Mouse (Mus musculus) erythroid progenitor cell, adult 5-6 weeks (primary cell): ENCODE measurements around the gene Pdrg1. TPM values are rescaled to one million over a fixed set of nuclear protein-coding genes. Genes with fewer than 3 reads are reported as not detected.

Source experiments
- ATAC-seq: replicated peaks from 2 replicates; pipeline ENCODE4 v1.8.0; 2016; ENCODE audit warnings: moderate number of reproducible peaks, mild to moderate bottlenecking, moderate TSS enrichment, inconsistent platforms; ENCODE audit not compliant: poor library complexity, low FRiP score, severe bottlenecking
- total RNA-seq, 2 experiments: library from RNA; stranded (forward) in 1 of 2; stranded (reverse) in 1 of 2; fragments of 150-400 nt in 1 of 2; fragments of 186-747, 209-891 nt in 1 of 2; gene quantifications; 2 replicates each; pipeline versions ENCODE4 v1.2.3 to v1.2.4; 2015 to 2017; ENCODE audit warnings: low replicate concordance in 2 of 2

Pdrg1 gene
- total RNA-seq (2015; ENCODE audit: low replicate concordance) (8.8 and 13.3 TPM in 2 replicates), total RNA-seq (2017; ENCODE audit: low replicate concordance) (4.2 and 31.2 TPM in 2 replicates)

DNA sequence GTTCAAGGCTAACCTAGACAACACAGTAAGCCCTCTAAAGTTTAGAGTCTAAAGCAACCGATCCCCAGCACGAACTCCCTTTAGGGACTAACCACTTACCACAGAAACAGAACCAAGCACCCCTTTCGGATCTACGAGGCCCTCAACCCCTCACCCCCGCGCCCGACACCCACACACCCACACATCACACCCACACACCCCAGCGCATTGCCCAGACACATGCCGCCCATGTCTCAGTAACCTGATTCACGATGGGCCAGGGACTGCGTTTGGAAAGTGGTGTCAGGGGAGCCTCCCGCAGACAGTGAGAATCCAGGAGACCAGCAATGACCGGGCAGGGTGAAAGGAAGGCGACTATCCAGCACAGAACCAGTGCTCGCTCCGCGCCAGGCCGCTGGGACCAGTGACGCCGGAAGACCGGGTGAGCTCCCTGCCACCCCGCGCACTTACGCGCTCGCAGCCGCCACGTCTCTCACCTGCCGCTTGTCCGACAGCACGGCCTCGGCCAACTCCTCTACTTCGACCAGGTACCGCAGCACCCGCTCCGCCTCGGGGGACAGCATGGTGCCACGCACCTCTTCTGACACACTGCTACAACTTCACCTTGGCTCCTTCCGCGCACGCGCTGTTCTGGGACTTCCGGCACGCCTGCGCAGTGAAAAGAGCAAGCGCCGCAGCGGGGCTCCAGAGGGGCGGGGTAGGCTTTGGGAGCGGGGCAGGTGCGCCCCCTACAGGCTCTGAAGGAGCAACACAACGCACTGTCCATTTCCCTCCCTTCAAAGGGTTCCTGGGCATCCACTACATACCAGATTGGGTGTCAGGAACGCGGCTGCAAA is at the start of gene Pdrg1:
Pdrg1 (minus strand) TSS at position 670 of the 836 bp plus-strand sequence.
- ATAC-seq, result peak; percentile 91

DNA sequence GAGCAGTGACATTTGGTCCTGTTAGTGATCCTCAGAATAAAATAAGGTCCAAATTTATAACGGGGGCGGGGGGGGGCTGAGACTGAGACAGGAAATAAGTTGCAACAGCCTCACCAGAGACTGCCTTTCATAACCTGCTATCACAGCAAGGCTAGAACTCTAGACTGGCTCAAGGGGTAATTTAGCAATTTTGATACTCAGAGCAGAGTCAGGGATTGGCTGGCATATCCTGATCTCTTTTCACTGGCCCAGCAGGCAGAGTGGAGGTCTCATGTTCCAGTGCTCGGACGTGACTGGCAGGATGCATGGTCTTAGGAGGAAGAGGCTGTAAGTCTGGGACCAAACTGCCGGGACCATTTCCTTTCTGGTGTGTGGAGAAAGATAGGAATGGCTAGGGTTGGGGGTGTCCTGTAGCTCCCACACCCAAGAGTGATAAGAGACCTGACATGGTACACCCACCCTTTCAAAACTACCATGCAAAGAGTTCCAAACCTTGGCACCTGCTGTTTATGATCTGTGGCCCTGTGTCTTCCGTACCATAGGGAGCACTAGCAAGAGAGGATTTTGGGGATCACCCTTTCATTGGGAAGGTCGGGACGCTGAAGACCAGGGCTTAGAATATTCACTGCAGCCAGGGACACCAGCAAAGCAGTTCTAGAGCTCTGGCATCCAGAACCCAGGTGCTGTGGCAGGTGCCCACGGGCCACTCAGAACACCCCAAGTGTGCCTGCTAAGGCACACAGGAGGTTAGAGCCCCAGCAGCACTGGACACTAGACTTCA is 49.2 kb upstream of the Pdrg1 start:
- ATAC-seq, result no peak

DNA sequence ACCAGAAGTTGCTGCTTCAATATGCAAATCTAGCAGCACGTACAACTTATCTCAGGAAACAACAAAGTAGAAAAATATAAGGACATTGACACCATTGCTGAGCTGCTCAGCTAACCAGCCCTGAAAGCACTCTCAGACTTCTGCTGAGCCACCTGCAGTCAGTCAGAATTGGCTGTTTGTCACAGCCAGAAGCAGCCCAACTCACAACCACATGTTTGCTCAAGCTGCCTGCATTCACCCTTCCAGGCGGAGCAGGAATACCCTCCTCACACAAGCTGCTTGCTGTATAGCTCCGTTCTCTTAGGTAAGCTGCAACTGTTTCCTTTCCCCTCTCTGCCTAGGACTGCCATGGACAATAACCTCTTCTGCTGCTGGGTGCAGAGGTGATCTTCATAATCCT is 48.2 kb upstream of the Pdrg1 start:
- no peak for ATAC-seq

DNA sequence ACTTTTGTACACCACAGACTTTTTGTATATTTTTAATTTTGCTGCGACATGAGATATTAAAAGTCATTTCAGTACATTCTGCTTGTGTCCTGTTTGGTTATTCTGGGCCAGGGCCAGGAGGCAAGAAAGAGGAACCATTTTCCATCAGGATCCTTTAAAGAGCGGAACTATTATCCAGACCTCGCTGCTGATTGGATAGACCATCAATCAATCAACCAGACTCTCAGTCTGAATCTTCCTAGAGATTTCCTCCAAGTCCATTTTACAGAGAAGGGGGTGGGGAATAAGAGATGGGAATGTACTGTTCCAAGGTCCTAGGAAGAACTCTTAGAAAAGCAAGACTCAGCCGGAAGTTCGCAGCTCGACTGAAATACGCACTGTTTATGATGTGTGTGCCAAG is 45.0 kb upstream of the Pdrg1 start:
- ATAC-seq, result no peak

DNA sequence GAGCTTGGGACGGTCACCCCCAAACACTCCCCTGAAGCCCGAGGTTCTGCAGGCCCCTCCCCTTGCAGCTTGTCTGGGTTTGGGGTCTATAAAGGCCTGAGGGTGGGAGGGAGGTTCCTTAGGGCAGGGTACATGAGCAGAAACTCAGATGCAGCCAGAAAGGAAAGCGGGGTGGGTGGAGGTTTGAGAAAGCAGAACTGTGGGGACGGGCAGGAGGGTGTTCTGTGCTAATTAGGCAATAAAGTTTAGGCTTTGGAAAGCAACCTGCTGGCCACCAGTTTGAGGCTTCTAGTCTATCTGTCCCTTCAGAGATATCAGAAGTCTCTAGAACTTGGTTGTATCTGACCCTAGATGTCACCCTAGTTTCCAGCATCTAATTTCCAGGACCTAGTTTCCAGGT is 43.1 kb upstream of the Pdrg1 start:
- ATAC-seq, result no peak

DNA sequence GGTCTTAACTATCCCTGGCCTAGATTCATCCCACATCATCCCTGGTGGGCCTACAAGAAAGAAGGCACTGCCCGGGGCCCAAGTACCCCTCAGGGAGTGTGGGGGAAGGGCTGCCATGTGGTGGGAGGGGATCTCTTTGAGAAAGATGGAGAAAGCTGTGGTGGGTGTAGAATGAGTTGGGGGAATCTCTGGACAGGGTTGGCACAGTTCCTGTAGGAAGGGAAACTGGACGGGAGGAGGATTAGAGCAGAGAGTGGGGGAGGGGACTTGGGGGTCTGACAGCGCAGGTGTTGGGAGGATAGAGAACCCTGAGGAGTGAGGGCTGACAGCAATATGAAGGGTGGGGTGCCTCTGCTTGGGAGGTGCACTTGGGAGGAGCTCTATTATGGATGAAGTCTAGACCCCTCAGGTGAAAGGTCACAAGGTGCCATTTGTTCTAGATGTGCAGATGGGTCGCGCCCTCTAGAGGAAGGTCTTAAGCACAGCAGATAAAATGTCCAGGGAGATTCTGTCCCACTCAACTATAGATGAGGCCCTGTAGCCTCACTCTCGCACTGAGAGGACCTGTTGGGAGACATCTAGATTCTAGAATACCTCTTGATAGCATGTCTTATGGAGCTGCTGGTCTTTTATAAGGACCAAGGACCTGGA is 40.2 kb upstream of the Pdrg1 start:
- ATAC-seq, result no peak

DNA sequence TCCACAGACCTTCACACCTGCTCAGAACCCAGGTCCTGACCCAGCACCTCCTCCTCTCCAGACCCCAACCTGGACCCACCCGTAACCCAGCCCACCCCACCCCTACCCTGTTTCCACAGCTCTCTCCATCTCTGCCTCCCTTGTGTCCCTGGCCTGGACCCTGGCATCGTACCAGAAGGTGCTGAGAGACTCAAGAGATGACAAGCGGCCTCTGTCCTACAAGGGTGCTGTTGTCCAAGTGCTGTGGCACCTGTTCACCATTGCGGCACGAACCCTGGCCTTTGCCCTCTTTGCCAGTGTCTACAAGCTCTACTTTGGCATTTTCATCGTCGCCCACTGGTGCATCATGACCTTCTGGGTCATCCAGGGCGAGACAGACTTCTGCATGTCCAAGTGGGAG is 38.7 kb upstream of the Pdrg1 start:
- no peak for ATAC-seq

DNA sequence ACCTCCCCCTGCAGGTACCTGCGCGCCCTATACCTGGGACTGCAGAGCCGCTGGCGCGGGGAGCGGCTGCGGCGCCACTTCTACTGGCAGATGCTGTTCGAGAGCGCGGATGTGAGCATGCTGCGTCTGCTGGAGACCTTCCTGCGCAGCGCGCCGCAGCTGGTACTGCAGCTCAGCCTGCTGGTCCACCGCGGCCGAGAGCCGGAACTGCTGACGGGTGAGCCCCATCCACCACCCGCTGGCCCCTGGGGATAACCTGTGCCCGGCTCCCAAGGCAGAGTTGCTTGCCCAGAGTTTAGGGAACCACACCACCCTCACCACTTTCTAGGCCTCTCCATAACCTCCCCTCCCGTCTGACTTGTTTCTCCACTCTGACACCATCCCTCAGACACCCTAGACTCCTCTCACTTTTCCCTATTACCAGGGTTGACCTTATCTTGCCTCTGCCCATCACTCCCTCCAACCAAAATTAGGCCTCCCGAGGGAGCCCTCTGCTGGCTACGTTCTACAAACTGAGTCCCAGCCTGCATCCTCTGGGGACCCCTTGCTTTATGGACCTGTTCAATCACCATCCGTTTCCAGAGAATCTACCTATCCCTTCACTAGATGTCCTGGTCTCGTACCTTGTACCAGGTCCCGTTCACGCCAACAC is 37.6 kb upstream of the Pdrg1 start:
- ATAC-seq, result no peak

DNA sequence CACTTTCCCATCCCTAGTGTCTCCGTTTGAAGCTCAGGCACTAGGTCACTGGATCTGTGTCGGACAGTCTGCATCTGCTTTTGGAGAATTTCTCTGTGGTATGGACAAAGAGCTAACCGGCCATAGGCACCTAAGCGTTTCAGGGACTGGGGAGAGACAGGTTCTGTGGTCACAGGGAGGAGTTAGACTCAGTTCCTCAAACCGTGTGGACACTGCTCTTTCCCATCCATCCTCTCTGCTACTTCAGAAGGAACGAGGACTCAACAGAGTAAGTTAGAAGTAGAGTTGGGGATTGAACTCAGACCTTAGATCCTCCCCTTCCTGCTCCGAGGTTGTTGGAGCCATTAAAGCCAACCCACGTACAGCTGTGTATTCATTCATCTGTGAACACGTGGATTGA is 36.3 kb upstream of the Pdrg1 start:
- ATAC-seq, result no peak

DNA sequence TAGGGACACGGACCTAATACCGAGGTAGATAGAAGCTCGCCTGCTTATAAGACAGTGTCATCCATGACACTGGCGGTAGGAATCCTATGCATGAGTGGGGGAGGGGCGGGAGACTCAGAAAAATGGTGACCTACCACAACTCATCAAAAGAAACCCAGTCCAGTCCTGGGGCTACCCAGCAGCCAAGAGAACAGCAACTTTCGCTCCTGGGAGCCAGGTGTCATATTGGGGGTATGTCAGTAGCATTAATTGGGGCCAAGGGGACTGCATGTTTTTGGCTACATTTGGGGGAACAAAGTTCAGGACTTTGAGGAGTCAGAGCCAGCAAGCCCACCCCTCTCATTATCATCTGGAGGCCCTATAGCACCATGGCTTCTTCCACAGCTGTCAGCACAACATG is 35.9 kb upstream of the Pdrg1 start:
- ATAC-seq, result no peak

DNA sequence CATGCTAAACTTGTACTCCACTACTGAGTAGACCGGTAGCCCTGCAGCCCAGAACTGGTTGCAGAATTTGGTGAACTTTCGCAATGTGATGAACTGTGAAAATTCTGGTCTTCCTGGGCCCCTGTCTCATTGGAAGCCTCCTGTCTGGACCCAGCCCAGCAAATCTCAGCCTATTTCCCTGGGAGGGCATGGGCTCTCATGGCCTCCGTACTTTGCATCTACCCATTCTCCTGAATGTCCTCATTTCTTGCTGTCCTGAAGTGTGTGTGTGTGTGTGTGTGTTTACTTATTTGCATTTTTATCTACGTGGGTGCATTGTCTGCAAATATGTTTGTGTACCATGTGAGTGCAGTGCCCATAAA is 34.8 kb upstream of the Pdrg1 start:
- ATAC-seq, result no peak

DNA sequence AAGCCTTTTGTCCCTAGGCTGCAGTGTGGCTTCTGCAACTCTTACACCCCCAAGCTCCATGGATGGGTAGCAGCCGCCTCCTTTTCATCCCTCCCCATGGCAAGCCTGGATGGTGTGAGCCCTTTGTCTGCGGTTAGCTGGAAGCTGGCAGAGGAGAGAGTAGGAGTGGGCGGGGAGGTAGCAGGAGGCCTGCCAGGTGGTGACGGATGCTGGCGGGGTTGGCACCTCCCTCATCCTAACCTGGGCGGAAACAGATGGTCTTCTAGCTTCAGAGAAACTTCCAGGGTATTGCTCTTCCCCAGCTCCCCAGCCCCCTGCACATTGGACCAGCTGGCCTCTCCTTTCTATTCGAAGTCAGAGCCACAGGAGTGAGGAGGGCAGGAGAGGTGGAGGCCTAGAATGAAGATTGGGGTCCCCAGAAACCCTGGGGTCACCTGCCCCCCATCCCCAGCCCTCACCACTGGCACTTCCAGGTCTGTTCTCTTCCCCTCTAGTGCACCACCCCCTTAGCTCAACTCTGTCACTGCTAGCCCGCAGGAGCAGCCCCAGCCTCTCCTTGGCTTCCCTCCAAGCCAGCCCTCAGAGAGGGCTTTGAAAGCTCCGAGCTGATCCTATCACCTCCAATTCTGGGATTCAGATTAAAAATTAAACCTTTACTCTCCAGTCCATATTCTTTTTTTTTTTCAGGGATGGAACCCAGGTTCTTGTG is 34.2 kb upstream of the Pdrg1 start:
- ATAC-seq, result no peak

DNA sequence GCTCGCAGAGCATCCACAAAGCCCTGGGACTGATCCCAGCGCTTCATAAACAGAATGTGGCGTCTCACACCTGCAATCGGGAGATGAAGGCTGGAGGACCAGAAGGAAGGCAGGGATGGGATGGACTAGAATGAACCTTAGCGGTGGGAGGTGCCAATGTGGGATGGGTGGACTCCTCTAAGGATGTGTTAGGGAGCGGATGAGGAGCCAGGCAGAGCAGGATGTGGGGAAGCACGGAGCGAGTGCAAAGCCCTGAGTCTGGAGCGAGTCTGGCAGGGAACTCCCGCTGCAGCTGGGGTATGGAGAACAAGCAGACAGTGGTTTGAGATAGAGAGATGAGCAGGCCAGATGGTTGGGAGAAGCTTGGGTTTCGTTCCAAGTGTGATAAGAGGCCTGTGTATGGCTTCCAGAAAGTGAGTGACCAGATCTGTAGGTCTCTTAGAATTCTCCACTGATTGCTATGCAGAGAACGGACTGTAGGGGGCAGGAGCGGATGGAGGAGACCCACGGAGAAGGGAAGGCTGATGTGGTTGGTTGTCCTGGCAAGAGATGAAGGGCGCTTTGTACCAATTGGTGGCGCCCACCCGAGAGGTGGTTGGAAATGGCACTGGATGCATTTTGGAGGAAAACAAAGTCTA is 32.7 kb upstream of the Pdrg1 start:
- no peak for ATAC-seq

DNA sequence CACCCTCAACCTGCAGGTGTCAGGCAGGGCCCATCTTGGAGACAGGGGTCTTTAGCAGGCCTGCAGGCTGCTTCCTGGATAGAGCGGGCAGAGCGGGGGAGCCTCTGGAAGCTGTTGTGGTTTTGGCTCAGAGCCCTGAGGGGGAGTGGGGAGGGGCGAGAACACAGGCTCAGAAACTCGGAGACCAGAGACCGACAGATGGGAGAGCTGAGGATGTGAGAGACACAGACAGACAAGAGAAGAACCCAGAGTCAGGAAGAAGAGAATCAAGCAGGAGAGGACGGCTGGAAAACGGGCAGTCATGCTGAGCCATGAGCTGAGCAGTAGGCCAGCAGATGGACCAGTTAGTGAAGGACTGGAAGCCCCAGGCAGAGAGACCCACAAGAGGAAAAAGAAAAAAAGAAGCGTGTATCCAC is 30.7 kb upstream of the Pdrg1 start:
- ATAC-seq, result no peak

DNA sequence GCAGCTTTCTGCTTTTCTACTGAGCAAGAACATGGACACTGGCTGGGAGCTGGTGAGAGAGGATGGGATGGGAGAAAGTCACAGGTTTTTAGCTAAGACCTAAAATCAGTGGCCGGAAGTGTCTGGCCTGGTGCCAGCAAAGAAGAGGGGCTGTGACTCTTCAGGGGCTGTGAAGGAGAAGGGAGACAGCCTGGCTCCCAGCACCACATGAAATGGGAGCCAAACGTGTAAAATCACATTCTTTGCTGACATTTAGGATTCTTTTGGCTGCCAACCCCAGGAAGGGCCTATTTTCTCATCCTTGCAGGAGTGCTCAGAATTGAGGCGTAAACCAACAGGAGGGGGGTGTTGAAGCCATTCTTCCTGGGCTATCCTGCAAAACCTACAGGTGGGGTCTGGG is 28.7 kb upstream of the Pdrg1 start:
- no peak for ATAC-seq

DNA sequence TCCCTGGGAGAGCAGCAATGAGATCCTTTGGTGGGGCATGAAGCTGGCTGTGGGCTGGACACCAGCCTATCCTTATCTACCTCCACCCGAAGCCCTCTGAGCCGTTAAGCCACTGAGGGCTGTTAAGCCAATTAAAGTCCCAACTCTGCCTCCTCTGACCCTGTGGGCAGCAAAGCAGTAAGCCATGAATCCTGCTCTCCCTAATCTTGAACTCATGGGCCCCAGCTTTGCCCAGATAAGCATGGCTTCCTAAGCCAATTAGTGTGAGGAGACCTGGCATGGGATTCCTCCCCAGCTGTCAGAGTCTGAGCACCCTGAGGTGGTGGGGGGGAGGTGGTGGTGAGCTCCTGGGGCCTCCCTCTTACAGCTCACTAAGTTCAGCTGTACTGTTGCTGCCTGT is 21.5 kb upstream of the Pdrg1 start:
- no peak for ATAC-seq

DNA sequence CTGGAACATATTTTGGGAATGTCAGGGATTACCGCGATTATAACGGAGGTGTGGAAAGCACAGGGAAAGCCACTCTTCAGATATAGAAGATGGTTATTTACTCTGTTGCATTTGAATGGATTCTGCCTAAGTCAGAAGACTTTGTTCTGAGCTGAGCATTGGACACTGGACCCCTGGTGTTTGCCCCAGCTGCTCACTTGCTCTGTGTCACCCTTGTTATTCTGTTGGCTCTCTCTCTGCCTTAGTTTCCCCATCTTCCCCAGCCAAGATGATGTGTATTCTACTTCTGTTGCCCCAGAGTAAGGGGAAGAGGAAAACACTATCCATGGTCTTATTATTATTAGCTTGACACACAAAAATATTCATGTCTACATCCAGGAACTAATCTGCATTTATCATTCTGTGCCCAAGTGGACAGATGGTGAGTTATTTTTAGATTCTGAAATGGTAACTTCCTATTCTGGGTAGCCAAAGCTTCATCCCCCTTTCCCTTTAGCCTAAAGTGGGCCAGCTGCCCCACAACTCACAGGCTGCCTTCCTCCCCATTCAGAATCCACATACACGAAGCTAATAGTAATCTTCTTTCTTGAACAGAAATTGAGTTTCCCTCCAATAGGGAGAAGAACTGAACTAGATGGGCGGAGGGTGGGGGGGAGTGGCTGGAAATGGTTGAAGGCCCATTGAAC is 18.5 kb upstream of the Pdrg1 start:
- no peak for ATAC-seq

DNA sequence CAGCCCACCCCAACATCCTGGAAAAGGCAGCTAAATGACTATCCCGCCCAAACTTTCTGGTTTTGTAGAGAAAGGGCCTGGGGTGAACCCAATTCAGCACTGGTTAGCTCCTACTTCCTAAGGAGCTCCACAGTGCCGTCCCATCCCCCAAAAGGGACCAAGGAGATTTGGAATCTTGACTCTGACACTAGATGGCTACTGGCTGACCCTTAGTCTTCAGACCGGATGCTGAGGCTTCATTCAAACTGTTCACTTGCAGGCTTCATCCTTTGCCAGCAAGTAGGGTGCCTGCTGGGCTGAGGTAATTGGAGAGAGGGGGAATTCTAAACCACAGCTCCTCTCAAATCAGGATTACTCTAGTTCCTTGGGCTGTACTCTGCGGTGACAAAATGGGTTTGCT is 17.7 kb upstream of the Pdrg1 start:
- no peak for ATAC-seq
